Mouse (Mus musculus) G1E-ER4 (cell line): ENCODE results near the gene Gm20388. TPM values are rescaled to one million over a fixed set of nuclear protein-coding genes. Genes with fewer than 3 reads are reported as not detected.

Experiments
- GATA1 ChIP-seq: IDR thresholded peaks from one replicate; pipeline ENCODE4 v1.8.0; 2012; ENCODE audit warnings: low read length, inconsistent platforms
- polyA plus RNA-seq: library from polyadenylated mRNA; stranded (reverse); fragments of >175 nt; gene quantifications from 2 replicates; pipeline ENCODE4 v1.2.3, GENCODE M21; 2012

The Gm20388 gene
- polyA plus RNA-seq, 1 experiment = not detected

DNA sequence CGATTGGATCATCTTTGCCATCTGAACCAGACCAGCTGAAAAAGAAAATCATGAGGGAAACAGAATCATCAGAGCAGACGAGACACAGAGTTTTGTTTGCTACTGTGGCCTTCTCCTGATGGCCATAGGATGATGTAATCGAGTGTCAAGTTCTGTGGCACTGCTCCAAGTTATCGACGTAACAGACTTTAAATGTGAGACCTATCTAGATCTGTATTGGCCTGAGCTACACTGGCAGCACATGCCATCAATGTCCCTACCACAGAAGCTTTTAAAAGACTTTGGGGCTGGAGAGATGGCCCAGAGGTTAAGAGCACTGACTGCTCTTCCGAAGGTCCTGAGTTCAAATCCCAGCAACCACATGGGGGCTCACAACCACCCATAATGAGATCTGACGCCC is 3992.0 kb downstream of the Gm20388 start:
- no peak for TF ChIP-seq GATA1

DNA sequence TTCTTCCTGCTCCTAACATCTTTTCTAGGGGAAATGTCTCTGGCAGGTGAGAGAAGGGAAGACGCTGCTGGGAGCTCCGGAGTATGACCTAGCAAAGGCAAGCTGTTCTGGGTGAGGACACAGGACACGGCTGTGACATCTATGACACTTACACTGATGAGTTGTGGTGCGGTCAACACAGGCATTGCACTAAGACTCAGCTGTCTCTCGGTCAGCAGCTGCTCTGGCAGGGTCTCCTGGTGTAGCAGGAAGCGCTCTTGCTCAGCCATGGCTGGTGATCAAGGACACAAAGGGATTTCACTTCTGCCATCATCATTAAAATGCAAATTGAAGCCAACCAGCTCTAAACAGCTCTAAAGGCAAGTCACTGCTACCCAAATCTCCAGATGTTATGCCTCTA is 3997.0 kb downstream of the Gm20388 start:
- TF ChIP-seq GATA1 = no peak

GRCm38 (mm10) chr8:123912265-123912664 is 4001.6 kb downstream of the Gm20388 start:
- TF ChIP-seq GATA1 = no peak

- no peak for TF ChIP-seq GATA1
These were observed 4004.0 kb downstream of the Gm20388 start for GRCm38 (mm10) chr8:123914635-123915034.

GRCm38 (mm10) chr8:123924719-123925118 is 4014.1 kb downstream of the Gm20388 start:
- TF ChIP-seq GATA1 = no peak

GRCm38 (mm10) chr8:123925671-123926070 is 4015.0 kb downstream of the Gm20388 start:
- no peak for TF ChIP-seq GATA1

DNA sequence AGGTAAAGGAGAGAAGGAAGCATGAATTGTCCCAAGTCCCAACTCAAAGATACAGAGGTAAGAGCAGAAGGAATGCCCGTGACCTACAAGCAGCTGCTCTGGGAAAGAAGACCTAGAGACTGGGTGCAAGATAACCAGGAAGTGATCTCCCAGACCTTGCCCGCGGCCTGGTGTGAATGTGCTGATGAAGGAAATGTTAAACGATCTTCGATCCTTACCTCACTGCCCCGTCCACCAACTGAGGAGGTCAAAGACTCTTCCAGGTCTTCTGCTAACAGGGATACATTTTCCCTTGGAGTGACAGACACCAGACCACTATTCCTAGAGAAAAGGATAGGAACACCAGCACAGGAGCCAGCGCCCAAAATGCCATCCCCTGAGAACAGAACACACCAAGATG is 4018.4 kb downstream of the Gm20388 start:
- TF ChIP-seq GATA1 = no peak

DNA sequence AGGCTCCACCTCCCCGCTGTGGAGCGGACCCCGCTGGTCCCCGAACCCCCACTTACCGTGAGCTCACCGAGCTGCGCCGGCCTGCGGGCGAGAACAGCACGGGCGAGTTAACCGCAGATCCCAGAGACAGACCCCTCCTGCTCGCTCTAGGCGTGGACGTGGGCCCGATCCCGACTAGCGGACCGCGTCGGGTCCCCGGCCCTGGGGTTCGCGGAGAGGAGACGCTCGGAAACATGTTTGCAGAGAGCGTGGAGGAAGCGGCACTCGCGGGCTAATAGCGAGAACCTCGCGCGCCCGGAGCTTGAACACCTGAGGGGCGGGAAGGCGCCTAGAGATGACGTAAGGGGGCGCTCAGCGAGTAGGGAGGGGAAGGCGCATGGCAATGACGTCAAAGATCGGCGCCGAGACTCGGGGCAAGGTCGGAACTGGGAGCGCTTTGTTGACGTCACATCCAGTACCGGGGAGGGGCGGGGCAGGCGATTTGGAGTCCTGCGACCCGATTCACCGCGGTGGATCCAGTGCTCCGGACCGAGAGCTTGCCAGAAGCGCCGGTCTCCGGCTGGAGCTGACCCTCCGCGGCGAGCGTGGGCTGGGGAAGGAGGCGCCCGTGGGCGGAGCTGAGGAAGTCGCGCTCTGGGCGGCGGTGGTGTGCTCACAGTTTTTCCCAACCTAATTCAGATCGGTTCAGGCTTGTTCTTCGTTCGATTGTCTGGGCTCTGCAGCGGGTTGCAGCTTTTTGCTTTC is 4038.5 kb downstream of the Gm20388 start, which contains the start of gene Nup133:
TSS of gene Nup133 (minus strand) at position 324 of the 744 bp plus-strand sequence.
- no peak for TF ChIP-seq GATA1

- no peak for TF ChIP-seq GATA1
These were observed 4039.0 kb downstream of the Gm20388 start for GRCm38 (mm10) chr8:123949686-123949986.

DNA sequence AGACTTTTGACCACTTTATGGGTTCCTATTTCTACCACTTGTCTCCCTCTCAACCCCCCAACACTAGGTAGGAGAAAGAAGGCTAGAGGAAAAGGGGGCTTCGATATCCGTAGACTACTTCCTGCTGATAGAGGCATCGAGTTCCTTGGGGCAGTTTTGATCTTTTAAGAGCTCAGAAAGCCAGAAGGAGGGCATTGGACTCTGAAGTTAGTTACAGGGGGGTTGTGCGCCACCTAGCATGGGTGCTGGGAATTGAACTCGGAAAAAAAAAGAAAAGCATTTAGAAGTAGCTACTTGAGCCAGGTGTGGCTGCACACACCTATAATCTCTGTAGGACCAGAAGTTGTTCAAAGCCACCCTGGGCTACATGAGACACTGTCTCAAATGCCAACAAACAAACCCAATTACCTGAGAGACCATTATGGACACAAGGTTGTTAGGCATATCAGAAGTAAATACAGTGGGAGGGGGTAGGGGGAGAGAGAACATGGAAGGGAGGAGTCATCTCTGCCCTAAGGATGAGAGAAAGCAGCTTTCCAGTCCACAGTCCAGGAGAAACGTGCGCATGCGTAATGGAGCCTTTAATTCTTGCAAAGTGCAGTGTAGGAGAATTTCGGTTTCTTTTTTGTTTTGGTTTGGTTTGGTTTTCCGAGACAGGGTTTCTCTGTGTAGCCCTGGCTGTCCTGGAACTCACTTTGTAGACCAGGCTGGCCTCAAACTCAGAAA is 4039.6 kb downstream of the Gm20388 start:
- TF ChIP-seq GATA1 = no peak

- TF ChIP-seq GATA1 = no peak
These were observed 4043.0 kb downstream of the Gm20388 start for GRCm38 (mm10) chr8:123953686-123954085.

- no peak for TF ChIP-seq GATA1
These were observed 4043.6 kb downstream of the Gm20388 start for GRCm38 (mm10) chr8:123954246-123954645.

DNA sequence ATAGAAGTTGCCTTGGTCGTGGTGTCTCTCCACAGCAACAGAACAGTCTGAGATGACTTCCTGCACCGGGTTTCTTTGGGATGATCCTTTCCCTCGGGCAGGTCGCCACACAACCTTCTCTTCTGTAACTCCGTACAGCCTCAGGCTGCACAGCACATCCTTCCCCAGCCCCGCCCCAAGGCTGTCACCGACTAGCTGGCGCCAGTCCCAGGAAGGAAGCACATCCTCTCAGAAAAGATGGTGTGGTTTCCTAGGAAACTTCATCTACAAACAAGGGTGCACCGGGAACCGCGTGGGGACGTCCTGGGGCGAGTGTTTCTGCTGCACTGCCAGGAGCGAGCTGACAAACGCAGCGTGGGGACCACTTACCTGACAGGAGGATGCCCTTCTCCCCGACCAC is 4047.5 kb downstream of the Gm20388 start:
- no peak for TF ChIP-seq GATA1

GRCm38 (mm10) chr8:123959473-123959872 is 4048.8 kb downstream of the Gm20388 start:
- no peak for TF ChIP-seq GATA1

DNA sequence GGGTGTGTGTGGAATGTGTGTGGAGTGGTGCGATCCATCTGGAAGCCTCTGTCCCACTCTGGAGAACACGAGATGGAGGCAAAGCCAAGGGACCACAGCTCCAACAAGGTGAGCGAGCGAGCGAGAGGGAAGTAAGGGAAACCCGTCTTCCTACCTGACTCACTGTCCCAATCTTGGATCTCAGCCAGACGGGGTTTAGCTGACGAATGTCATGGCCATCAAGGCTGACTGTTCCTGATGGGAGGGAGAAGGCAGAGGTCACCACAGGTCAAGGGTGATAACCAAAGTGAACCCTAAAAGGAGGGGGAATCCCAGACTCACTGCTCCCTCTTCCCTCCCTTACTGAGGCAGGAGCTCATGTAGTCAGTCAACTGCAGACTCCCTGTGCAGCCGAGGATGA is 4049.4 kb downstream of the Gm20388 start:
- TF ChIP-seq GATA1 = no peak

DNA sequence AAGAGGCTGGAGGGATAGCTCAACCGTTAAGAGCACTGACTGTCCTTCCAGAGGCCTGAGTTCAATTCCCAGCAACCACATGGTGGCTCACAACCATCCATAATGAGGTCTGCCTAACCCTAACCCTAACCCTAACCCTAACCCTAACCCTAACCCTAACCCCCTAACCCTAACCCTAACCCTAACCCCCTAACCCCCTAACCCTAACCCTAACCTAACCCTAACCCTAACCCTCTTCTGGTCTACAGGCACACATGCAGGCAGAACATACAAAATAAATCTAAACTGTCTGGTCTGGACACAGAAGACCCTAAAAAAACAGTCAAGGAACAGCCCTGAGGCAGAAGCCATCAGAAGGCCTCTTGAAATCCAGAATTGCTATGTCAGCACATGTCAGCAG is 4050.7 kb downstream of the Gm20388 start:
- no peak for TF ChIP-seq GATA1

- no peak for TF ChIP-seq GATA1
These were observed 4056.3 kb downstream of the Gm20388 start for GRCm38 (mm10) chr8:123966896-123967295.
